Mouse (Mus musculus) testis, postnatal 10 days (tissue): ENCODE measurements around the gene Zmynd11.
"Not testable (repeated sequence)": the region's sequence is repeated elsewhere in the genome, so short reads cannot be mapped to it uniquely, and the experiment has no call there.

Experiments
- DNase-seq: peaks from one replicate; pipeline ENCODE4 v3.0.0; 2021; ENCODE audit warnings: low spot score

Zmynd11 gene

DNA sequence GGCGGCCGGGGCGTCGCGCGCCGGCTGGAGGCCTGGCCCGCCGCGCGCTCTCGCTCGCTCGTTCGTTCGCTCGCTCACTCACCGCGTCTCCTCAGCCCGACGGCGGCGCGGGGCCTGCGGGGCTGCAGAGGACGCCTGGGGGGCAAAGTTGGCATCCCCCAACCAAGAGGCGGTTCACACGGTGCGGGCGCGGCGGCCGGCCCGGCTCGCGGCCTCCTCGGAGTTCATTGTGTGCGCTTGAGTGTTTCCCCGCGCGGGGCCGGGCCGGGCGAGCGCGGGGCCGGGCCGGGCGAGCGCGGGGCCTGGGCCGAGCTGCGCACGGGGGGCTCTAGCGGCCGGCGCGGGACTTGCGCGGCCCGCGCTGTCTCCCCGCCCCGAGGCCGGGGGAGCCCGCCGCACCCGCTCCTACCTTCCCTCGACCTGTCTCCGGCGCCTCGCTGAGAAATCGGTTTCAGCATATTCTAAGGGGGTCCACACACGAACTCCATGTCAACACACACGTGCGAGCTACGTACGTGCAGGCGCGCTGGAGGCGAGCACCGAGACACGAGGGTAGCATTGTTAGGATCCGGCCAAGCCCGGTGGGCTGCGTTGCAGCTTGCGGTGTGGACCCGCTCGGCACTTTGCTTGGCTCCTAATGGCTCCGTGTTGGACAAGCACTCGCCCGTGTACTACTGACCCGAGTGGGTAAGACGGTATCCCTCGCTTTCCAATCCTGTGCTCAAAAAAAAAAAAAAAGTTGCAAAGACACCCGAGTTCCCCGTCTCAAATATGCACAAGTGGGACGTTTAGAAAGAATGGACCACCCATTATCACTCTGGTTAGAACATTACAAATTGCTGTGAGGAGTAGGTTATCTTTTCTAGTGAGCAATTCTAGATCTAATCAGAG is at the start of gene Zmynd11:
Gene Zmynd11, minus strand, starts transcription at position 685 of the 891 bp plus-strand sequence.
- DNase-seq, result peak; percentile 70

- DNase-seq, result no peak
These were observed 30.9 kb upstream of the Zmynd11 start for GRCm38 (mm10) chr13:9795889-9796631.

- no peak for DNase-seq
These were observed 20.9 kb upstream of the Zmynd11 start for GRCm38 (mm10) chr13:9786050-9786449.

DNA sequence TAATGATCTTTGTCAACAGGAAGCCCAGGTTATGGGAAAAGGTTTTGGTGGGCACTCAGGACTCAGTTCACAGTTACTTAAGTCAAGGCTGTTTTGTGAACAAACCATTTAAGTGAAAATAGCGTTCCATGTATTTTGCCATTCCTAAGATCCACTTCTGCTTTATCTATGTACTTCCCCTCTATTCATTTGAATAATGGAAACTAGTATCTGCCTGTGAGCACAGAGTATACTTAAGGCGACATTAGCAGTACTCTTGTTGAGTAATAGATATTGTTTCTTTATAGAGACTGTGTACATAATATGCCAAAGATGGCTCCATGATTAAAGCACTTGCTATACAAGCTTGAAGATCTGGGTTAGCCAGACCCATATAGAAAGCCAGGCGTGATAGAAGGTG is 18.6 kb upstream of the Zmynd11 start:
- DNase-seq, result no peak

- DNase-seq, result no peak
These were observed 10.8 kb upstream of the Zmynd11 start for GRCm38 (mm10) chr13:9775901-9776300.

DNA sequence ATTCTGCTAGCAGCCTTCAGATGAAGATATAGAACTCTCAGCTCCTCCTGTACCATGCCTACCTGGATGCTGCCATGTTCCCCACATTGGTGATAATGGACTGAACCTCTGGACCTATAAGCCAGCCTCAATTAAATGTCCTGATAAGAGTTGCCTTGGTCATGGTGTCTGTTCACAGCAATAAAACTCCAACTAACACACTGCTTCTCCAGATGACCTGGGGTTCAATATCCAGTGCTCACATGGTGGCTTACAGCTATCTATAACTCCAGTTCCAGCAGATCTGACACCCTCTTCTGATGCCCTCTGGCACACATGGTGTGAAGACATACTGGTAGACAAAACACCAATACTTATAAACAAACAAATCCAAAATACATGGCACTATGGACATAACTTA is 8.9 kb upstream of the Zmynd11 start:
- DNase-seq, result no peak

GRCm38 (mm10) chr13:9767279-9767678 is 2.1 kb upstream of the Zmynd11 start:
- no peak for DNase-seq

- DNase-seq, result no peak
These were observed 1.4 kb upstream of the Zmynd11 start for GRCm38 (mm10) chr13:9766497-9766896.

GRCm38 (mm10) chr13:9765537-9765851 is 364 bp upstream of the Zmynd11 start:
- no peak for DNase-seq

DNA sequence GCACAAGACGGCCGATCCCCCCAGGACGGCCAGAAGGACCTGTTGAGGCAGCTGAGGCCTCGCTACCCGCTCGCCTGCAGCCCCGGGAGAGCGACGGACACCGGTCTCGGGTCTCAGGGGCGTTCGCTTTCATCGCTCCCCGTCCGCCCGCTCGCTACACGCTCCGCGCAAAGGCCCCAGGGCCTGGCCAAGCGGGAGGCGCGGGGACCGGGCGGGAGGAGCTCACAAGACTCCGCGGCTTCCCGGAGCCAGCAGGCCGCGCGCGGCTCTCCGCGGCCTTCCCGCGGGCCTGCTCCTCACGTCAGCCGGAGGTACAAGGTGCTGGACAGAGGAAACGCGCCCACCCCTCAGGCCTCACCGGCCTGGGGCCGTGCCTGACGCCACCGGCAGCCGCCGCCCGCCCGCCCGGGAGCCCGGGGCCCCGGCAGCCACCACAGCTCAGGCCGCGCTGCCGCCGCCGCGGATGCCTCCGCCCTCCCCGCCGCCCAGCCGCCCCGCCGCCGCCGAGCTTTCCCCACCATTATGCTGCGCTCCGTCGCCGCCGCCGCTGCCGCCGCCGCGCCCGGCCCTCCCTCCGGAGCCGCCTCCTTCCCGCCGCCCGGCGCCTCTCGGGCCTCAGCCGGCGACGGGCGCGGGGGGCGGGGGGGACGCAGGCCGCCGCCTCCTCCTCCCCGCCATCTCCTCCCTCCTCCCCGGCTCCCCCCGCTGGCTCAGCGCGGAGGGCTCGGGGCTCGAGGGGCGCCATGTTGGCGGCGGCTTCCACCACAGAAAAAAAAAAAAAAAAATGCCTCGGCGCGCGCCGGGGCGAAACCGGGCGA is 1.1 kb downstream of the Zmynd11 start:
- DNase-seq, result peak; percentile 77

GRCm38 (mm10) chr13:9763100-9763827 is 1.9 kb downstream of the Zmynd11 start:
- DNase-seq, result no peak

GRCm38 (mm10) chr13:9760057-9760456 is 5.1 kb downstream of the Zmynd11 start:
- no peak for DNase-seq

DNA sequence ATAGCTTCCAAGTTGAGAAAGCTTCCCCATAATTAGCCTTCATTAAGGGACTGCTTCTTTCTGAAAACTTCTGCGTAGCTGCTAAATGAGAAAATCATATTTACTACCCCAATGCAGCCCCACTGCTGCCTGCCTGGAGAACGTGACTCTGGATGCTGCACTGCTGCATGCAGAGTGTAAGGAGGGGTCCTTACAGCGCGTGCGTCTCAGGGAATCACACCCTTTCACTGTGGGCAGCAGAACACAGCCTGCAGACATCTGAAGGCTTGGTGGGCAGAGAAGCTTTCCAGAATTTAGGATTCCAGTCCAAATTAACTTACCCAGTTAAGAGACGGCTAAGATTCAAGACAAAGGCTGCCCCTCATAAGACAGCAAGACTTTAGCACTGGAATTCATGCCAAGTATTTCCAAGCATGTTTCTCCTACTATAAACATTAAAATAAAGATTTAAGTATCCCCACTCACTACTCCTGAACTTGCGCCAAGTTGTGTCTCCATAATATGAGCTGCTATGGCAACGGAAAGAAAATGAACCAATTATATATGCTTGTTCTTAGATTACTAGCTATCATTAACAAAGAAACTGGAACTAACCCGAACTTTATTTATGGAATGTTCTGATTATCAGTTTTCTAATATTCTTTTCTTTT is 7.2 kb downstream of the Zmynd11 start:
- DNase-seq, result no peak

DNA sequence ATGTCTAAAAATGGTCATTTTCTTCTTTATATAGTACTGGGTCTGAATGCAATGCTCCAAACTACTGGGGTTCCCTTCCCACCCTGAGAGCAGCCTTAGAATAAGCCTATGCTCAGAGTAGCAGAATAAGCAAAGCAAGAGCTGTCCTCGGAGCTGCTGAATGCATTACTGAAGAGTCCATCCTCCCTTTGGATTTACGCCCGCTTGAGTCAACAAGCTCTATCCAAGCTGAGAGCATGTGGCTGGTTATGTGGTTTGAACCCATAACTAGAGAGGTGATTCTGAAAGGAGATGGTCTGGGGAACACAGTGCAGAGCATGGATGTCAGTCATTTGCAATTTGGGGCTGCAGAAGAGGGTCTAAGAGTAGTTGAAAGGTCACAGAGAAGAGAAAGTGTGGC is 11.4 kb downstream of the Zmynd11 start:
- no peak for DNase-seq

GRCm38 (mm10) chr13:9750320-9750719 is 14.8 kb downstream of the Zmynd11 start:
- no peak for DNase-seq

- DNase-seq, result no peak
These were observed 15.3 kb downstream of the Zmynd11 start for GRCm38 (mm10) chr13:9749796-9750195.

DNA sequence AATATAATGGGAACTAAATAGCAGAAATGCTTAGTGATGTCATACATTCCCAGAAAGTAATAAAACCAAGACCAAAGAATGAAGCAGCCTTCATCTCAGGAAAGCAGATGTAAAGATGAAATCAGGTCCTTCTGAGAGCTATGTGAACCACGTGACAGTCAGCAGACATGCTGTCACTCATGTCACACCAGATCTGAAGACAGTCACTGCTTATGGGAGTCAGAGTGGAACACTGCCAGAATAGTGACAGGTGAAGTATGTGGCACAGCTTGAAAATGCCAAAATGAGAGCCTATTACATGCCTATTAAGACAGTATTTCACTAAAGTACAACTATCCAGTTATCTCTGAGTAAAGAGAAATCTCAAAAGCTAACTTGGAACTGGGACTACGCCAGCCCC is 26.9 kb downstream of the Zmynd11 start:
- DNase-seq, result no peak

DNA sequence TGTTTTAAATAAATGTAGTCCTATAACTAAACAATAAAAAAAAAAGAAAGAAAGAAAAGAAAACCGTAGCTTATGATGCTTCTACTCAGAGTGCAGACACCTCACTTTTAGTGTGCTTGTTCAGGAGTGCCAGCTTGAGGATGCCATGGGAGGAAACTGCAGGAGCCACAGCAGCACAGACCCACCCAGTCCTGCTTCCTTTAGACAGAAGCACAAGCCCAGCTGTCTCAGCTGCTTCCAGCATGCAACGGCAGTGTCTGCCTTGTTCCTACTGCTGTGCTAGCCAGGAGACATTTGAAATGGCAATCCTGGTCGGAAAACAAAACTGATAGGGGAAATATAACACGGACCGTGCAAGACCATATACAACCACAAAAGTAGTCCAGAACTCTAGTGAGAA is 28.1 kb downstream of the Zmynd11 start:
- no peak for DNase-seq

DNA sequence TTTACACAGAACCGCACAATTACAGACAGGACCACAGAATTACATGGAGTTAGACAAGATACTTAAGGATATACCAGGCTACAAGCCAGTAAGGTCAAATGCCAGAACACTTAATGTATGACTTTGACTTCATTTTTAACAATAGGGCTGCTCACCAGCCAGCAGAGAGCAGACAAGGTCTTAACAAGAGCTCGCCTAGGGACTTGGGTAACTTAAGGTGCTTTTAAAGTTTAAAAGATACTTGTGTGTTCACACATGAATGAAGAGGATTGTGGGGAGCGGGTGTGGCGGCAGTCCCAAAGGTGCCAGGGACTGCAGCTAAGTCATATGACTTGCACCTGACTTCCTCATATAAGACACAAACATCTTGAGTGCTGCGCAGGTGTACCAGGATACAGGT is 32.9 kb downstream of the Zmynd11 start:
- not testable (repeated sequence) for DNase-seq

- no peak for DNase-seq
These were observed 36.1 kb downstream of the Zmynd11 start for GRCm38 (mm10) chr13:9729073-9729472.

GRCm38 (mm10) chr13:9715224-9715623 is 49.9 kb downstream of the Zmynd11 start:
- no peak for DNase-seq
